Mouse (Mus musculus) embryo, embryonic 9.5 days (tissue): ENCODE measurements around the gene Fblim1.
A peak's percentile ranks its signal among the peaks of the same experiment; 100 is the strongest.

Source experiments
- DNase-seq: peaks from one replicate; pipeline ENCODE4 v3.0.0-alpha.2; 2017; ENCODE audit errors: extremely low spot score

Fblim1 gene

GRCm38 (mm10) chr4:141605861-141606260, at the start of gene Fblim1:
TSS of gene Fblim1 (minus strand) at chr4:141606096.
- no peak for DNase-seq

GRCm38 (mm10) chr4:141654509-141654908, 48.6 kb upstream of the Fblim1 start:
- no peak for DNase-seq

GRCm38 (mm10) chr4:141653813-141654212, 47.9 kb upstream of the Fblim1 start:
- no peak for DNase-seq

- no peak for DNase-seq
Observed at GRCm38 (mm10) chr4:141653044-141653443, 47.1 kb upstream of the Fblim1 start.

- no peak for DNase-seq
Observed at GRCm38 (mm10) chr4:141651944-141652343, 46.0 kb upstream of the Fblim1 start.

GRCm38 (mm10) chr4:141651286-141651685, 45.4 kb upstream of the Fblim1 start:
- no peak for DNase-seq

GRCm38 (mm10) chr4:141649244-141649643, 43.3 kb upstream of the Fblim1 start:
- no peak for DNase-seq

- no peak for DNase-seq
Observed at GRCm38 (mm10) chr4:141648262-141648661, 42.4 kb upstream of the Fblim1 start.

- DNase-seq, result no peak
Observed at GRCm38 (mm10) chr4:141647187-141647586, 41.3 kb upstream of the Fblim1 start.

GRCm38 (mm10) chr4:141645988-141646387, 40.1 kb upstream of the Fblim1 start:
- DNase-seq, result no peak

- DNase-seq, result no peak
Observed at GRCm38 (mm10) chr4:141643118-141643855, 37.4 kb upstream of the Fblim1 start.

GRCm38 (mm10) chr4:141641961-141642811, 36.3 kb upstream of the Fblim1 start:
- no peak for DNase-seq

- DNase-seq, result no peak
Observed at GRCm38 (mm10) chr4:141641353-141641771, 35.5 kb upstream of the Fblim1 start.

- DNase-seq, result no peak
Observed at GRCm38 (mm10) chr4:141639474-141639873, 33.6 kb upstream of the Fblim1 start.

- DNase-seq, result no peak
Observed at GRCm38 (mm10) chr4:141636693-141637092, 30.8 kb upstream of the Fblim1 start.

GRCm38 (mm10) chr4:141635991-141636390, 30.1 kb upstream of the Fblim1 start:
- peak; percentile 33 for DNase-seq

GRCm38 (mm10) chr4:141632111-141632873, 26.4 kb upstream of the Fblim1 start:
- no peak for DNase-seq

- no peak for DNase-seq
Observed at GRCm38 (mm10) chr4:141631250-141631649, 25.4 kb upstream of the Fblim1 start.

GRCm38 (mm10) chr4:141630021-141630420, 24.1 kb upstream of the Fblim1 start:
- DNase-seq, result no peak

- DNase-seq, result no peak
Observed at GRCm38 (mm10) chr4:141628661-141629060, 22.8 kb upstream of the Fblim1 start.

GRCm38 (mm10) chr4:141627502-141627901, 21.6 kb upstream of the Fblim1 start:
- DNase-seq, result no peak
